Mouse (Mus musculus) intestine, embryonic 15.5 days (tissue): ENCODE measurements around the gene Dnajc24. TPM values are rescaled to one million over a fixed set of nuclear protein-coding genes. Genes with fewer than 3 reads are reported as not detected.

Source experiments
- ATAC-seq: fragments of 200-750 bp; cut with Nextera tagmentation; 2 replicates; pipeline ENCODE4 v1.8.0; 2017; ENCODE audit warnings: moderate TSS enrichment, moderate library complexity
- H3K27ac ChIP-seq: fragments of 300-500 bp; sonication (generic); 2 replicates; pipeline ENCODE4 v1.5.1; 2015; ENCODE audit warnings: mild to moderate bottlenecking, inconsistent platforms
- H3K27me3 ChIP-seq: fragments of 300-500 bp; sonication (generic); replicated peaks from 2 replicates; pipeline ENCODE4 v1.6.1; 2015; ENCODE audit warnings: inconsistent platforms
- H3K36me3 ChIP-seq: fragments of 300-500 bp; sonication (generic); 2 replicates; pipeline ENCODE4 v1.6.1; 2015; ENCODE audit warnings: inconsistent platforms
- H3K4me1 ChIP-seq: fragments of 300-500 bp; sonication (generic); replicated peaks from 2 replicates; pipeline ENCODE4 v1.6.1; 2015; ENCODE audit warnings: inconsistent platforms
- H3K4me2 ChIP-seq: fragments of 300-500 bp; sonication (generic); replicated peaks from 2 replicates; pipeline ENCODE4 v1.6.1; 2015; ENCODE audit warnings: mild to moderate bottlenecking, inconsistent platforms
- H3K4me3 ChIP-seq: fragments of 300-500 bp; sonication (generic); replicated peaks from 2 replicates; pipeline ENCODE4 v1.5.1; 2015; ENCODE audit warnings: inconsistent platforms
- H3K9ac ChIP-seq: fragments of 300-500 bp; sonication (generic); 2 replicates; pipeline ENCODE4 v1.6.1; 2015; ENCODE audit warnings: inconsistent platforms
- H3K9me3 ChIP-seq: fragments of 300-500 bp; sonication (generic); 2 replicates; pipeline ENCODE4 v1.6.1; 2016; ENCODE audit warnings: inconsistent platforms
- WGBS: fragments of 180-500 bp; shearing (Covaris S2); methylation state at CpG from one replicate; pipeline ENCODE4 v1.1.7; 2015; 5-methylcytosine and 5-hydroxymethylcytosine counted together
- polyA plus RNA-seq: library from polyadenylated mRNA; unstranded; fragments of >200 nt; fragmentation: Nextera tagmentation; extraction: Ambion mirVana; gene quantifications from 2 replicates; pipeline ENCODE4 v1.2.1, GENCODE M21; 2015

Dnajc24 gene
- 33.4 and 39.0 TPM in 2 replicates for polyA plus RNA-seq

DNA sequence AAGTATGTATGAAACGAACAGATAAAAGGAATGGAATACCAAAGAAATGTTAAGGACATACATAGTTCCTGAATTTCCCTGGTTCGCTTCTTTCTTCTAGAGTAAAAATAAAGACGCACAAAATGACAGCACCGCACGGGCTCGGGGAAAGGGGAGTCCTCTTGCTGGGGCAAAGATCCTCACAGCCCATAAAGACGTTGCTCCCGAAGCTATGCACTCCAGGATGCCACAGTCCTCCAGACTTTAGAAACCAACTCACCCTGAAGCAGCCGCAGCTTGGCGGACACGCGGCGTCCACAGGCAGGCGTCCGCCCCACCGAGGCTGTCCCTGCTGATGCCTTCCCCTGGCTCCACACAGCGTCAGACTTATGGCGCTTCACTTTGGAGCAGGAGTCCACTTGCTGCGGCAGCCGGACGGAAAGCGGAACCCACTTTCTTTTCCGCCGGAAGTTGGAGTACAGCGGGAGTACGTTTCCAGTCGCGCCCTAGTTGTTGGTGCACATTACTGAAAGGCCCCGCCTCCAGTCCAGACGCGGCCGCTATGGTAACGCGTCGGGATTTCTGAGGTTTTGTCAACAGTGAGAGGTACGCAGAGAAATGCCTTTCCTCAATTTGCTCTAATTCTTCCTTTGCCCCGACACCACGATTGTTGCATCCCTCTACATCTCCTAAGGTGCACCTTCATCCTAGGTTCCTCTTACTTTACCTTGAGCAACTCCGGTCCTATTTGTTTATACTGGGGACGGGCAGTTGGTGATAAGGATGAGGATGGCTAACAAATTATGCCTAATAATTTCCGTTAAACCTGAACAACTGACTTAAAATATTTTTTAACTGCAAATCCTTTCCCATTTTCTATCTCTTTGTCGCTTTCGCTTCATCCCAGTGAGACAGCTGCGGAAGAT lies at the start of gene Dnajc24:
Gene Dnajc24, minus strand, starts transcription at position 715 of the 905 bp plus-strand sequence.
- Histone ChIP-seq H3K27ac (no peak within 1 kb of the TSS), H3K36me3 (no peaks in the 10 kb centered on the region), H3K4me1 (no peaks in the 10 kb centered on the region), H3K4me2 (peak within 1 kb of the TSS; percentile 62), H3K4me3 (peak within 1 kb of the TSS; percentile 66), H3K9me3 (no peaks in the 10 kb centered on the region), H3K27me3 (no peaks in the 10 kb centered on the region), H3K9ac (peak within 1 kb of the TSS; percentile 72)
- peak; percentile 99 for ATAC-seq
- WGBS, result 2% methylated on average over 44 of the region's 44 CpGs

DNA sequence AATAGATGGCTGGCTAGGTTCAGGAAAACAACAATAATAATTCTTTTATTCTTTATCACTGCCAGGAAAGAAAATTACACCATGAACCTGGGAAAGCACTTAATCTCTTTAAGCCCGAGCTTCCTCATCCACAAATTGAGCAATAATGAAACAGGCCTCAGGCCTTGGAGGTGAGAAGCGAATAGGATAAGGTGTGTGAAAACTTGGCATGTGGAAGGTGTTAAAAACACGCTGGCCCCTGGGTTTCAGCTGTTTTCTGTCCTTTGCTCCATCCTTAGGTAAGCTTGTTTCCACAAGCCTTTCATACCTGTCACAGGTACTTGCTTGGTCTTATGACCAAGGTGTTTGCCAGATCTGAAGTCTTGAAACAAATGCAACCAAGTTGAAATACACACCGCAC lies 43.3 kb upstream of the Dnajc24 start:
- H3K27me3 ChIP-seq, result no peaks in the 10 kb centered on the region
- H3K36me3 ChIP-seq, result no peaks in the 10 kb centered on the region
- no peak overlapping the region for H3K4me3 ChIP-seq
- H3K27ac ChIP-seq, result no peak overlapping the region
- ATAC-seq, result no peak
- 80% methylated on average over 4 of the region's 4 CpGs for WGBS
- no peaks in the 10 kb centered on the region for H3K9me3 ChIP-seq
- H3K9ac ChIP-seq, result no peak overlapping the region
- no peaks in the 10 kb centered on the region for H3K4me1 ChIP-seq
- no peak overlapping the region for H3K4me2 ChIP-seq

DNA sequence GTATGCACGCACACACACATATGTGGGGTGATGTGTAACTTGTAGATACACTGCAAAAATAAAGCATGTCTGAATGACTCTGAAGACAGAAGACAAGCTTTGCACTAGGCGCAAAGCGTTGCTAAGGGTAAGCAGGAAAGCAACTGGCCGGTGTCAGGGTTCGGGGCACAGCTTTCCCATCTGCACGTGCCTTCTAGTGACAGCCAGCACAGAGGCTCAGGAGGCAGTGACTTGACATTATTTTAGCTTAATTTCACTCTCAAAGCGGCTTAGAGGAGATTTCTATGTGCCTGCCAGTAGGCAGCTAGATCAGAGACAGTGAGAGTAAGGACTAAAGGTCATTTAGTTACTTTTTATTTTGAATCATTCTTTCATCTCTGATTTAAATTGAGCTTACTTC lies 39.1 kb upstream of the Dnajc24 start:
- Histone ChIP-seq H3K27me3 (no peaks in the 10 kb centered on the region), H3K4me1 (no peaks in the 10 kb centered on the region), H3K36me3 (no peaks in the 10 kb centered on the region), H3K4me2 (no peak overlapping the region), H3K4me3 (no peak overlapping the region), H3K9me3 (no peaks in the 10 kb centered on the region), H3K9ac (no peak overlapping the region), H3K27ac (no peak overlapping the region)
- no peak for ATAC-seq
- WGBS, result 79% methylated on average over 7 of the region's 7 CpGs

- H3K36me3 ChIP-seq, result no peaks in the 10 kb centered on the region
- no peak overlapping the region for H3K4me2 ChIP-seq
- no peak overlapping the region for H3K4me3 ChIP-seq
- no peak overlapping the region for H3K9ac ChIP-seq
- no peaks in the 10 kb centered on the region for H3K9me3 ChIP-seq
- no peaks in the 10 kb centered on the region for H3K27me3 ChIP-seq
- H3K27ac ChIP-seq, result no peak overlapping the region
- 91% methylated on average over 5 of the region's 5 CpGs for WGBS
- H3K4me1 ChIP-seq, result no peaks in the 10 kb centered on the region
- ATAC-seq, result no peak
Observed at GRCm38 (mm10) chr2:106041961-106042360, 38.6 kb upstream of the Dnajc24 start.

- Histone ChIP-seq H3K36me3 (no peaks in the 10 kb centered on the region), H3K27me3 (no peaks in the 10 kb centered on the region), H3K4me3 (no peak overlapping the region), H3K27ac (no peak overlapping the region), H3K4me1 (no peaks in the 10 kb centered on the region), H3K9me3 (no peaks in the 10 kb centered on the region), H3K4me2 (no peak overlapping the region), H3K9ac (no peak overlapping the region)
- ATAC-seq, result no peak
- 72% methylated on average over 4 of the region's 4 CpGs for WGBS
Observed at GRCm38 (mm10) chr2:106038286-106038685, 34.9 kb upstream of the Dnajc24 start.

DNA sequence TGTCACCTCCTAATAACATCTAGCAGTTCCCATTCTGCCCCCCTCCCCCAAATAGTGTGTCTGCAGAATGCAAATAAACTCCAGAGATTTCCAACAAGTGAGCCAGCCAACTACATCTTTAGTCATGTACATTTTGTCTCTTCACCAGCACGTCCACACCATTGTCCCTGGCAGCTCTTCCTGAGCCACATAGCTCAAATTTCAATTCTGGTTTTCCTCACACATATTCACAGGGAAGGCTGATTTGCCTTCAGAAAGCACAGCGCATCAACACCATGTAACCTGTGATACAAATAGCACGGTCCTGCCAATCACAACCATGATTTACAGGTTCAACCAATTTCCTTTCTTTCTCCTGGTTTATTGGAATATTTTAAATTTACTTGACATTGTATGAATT lies 21.5 kb upstream of the Dnajc24 start:
- H3K9ac ChIP-seq, result no peak overlapping the region
- no peaks in the 10 kb centered on the region for H3K9me3 ChIP-seq
- H3K4me2 ChIP-seq, result no peak overlapping the region
- ATAC-seq, result no peak
- no peaks in the 10 kb centered on the region for H3K4me1 ChIP-seq
- no peak overlapping the region for H3K4me3 ChIP-seq
- H3K36me3 ChIP-seq, result no peaks in the 10 kb centered on the region
- H3K27me3 ChIP-seq, result no peaks in the 10 kb centered on the region
- H3K27ac ChIP-seq, result no peak overlapping the region
- 65% methylated on average over 3 of the region's 3 CpGs for WGBS

GRCm38 (mm10) chr2:106008415-106008814 lies 5.1 kb upstream of the Dnajc24 start:
- no peaks in the 10 kb centered on the region for H3K27me3 ChIP-seq
- WGBS, result 80% methylated on average over 2 of the region's 2 CpGs
- H3K9ac ChIP-seq, result no peak overlapping the region

DNA sequence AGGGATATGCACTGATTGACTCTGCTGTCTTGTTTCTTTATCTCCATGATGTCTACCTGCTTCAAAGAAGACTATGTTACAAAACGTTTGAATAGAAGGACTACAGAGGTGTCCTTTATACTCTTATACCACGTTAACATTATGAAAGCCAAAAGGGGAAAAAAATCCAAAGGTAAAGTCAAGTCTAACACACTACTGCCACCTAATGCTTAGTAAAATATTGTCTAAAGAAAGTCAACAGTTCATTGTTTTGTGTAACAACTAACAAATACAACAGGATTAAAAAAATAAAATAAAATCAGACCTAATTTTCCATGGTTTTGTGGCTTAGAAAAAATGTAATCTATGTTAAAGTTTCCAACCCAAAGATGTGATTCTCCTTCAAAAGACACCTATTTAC lies 15.3 kb downstream of the Dnajc24 start:
- ATAC-seq, result no peak
- Histone ChIP-seq H3K9me3 (no peaks in the 10 kb centered on the region), H3K4me3 (no peak overlapping the region), H3K9ac (no peak overlapping the region), H3K4me2 (no peak overlapping the region), H3K27me3 (no peaks in the 10 kb centered on the region), H3K4me1 (no peaks in the 10 kb centered on the region), H3K27ac (no peak overlapping the region), H3K36me3 (no peaks in the 10 kb centered on the region)
- WGBS, result 28% methylated on average over 2 of the region's 2 CpGs

More at GRCm38 (mm10) chr2:106008415-106008814, 5.1 kb upstream of the Dnajc24 start:
- no peaks in the 10 kb centered on the region for H3K36me3 ChIP-seq
- no peaks in the 10 kb centered on the region for H3K4me1 ChIP-seq
- ATAC-seq, result no peak
- no peak overlapping the region for H3K4me3 ChIP-seq
- no peaks in the 10 kb centered on the region for H3K9me3 ChIP-seq
- H3K4me2 ChIP-seq, result no peak overlapping the region
- H3K27ac ChIP-seq, result no peak overlapping the region

GRCm38 (mm10) chr2:105987131-105987530 lies 16.2 kb downstream of the Dnajc24 start:
- no peaks in the 10 kb centered on the region for H3K27me3 ChIP-seq
- WGBS, result 54% methylated on average over 1 of the region's 1 CpGs
- H3K9me3 ChIP-seq, result no peaks in the 10 kb centered on the region
- no peak overlapping the region for H3K9ac ChIP-seq
- H3K27ac ChIP-seq, result no peak overlapping the region
- no peak overlapping the region for H3K4me2 ChIP-seq
- no peak for ATAC-seq
- no peaks in the 10 kb centered on the region for H3K4me1 ChIP-seq
- no peaks in the 10 kb centered on the region for H3K36me3 ChIP-seq
- no peak overlapping the region for H3K4me3 ChIP-seq

DNA sequence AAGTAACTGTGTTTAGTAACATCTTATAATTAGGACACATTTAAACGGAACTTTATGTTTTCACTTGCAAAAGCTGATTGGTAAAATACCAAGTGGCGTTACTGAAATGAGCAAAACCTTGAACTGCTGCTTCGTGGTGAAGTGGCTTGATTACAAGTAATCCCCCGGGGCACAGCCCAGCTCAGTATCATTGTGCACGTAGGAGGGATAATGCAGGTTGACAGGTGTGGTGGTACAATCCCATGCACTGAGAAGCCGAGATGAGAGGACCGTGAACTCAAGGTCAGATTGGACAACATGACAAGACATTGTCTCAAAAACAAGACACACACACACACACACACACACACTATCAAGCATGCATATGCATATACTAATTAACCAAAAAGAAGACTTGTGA lies 18.1 kb downstream of the Dnajc24 start:
- no peaks in the 10 kb centered on the region for H3K4me1 ChIP-seq
- no peak overlapping the region for H3K9ac ChIP-seq
- no peaks in the 10 kb centered on the region for H3K36me3 ChIP-seq
- ATAC-seq, result no peak
- H3K27me3 ChIP-seq, result no peaks in the 10 kb centered on the region
- no peak overlapping the region for H3K4me3 ChIP-seq
- no peaks in the 10 kb centered on the region for H3K9me3 ChIP-seq
- WGBS, result 93% methylated on average over 7 of the region's 7 CpGs
- no peak overlapping the region for H3K27ac ChIP-seq
- no peak overlapping the region for H3K4me2 ChIP-seq

GRCm38 (mm10) chr2:105978065-105978464 lies 25.3 kb downstream of the Dnajc24 start:
- Histone ChIP-seq H3K9ac (no peak overlapping the region), H3K4me1 (no peaks in the 10 kb centered on the region), H3K9me3 (no peaks in the 10 kb centered on the region), H3K4me2 (no peak overlapping the region), H3K27me3 (no peaks in the 10 kb centered on the region), H3K27ac (no peak overlapping the region), H3K36me3 (no peaks in the 10 kb centered on the region), H3K4me3 (no peak overlapping the region)
- WGBS, result 96% methylated on average over 2 of the region's 2 CpGs
- ATAC-seq, result no peak

DNA sequence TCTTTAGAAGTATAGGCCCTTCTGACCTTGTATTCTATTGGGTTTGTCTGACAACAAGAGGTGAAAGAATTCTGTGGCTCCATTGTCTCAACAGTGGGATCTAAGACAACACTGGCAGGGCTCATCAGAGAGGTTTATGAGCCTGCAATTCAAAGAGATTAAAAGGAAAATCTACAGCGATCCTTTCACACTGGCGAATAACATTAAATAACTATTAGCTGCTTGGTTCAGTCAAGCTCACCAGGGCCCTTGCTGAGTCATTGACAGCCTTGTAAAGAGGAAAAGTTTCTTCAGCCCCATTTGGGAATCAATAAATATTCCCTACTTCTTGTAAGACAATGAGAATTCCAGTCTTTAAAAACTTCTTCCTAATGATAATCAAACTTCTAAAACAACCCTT lies 29.4 kb downstream of the Dnajc24 start:
- no peak for ATAC-seq
- WGBS, result 13% methylated on average over 2 of the region's 2 CpGs

GRCm38 (mm10) chr2:105963447-105963846 lies 39.9 kb downstream of the Dnajc24 start:
- Histone ChIP-seq H3K4me2 (no peak overlapping the region), H3K9me3 (no peaks in the 10 kb centered on the region), H3K9ac (no peak overlapping the region), H3K27me3 (no peaks in the 10 kb centered on the region), H3K4me3 (no peak overlapping the region), H3K4me1 (no peaks in the 10 kb centered on the region), H3K36me3 (0 out of 2 replicates have a peak, but pooled peaks cover 2% of the 10 kb centered on the region), H3K27ac (no peak overlapping the region)
- ATAC-seq, result no peak
- 78% methylated on average over 1 of the region's 1 CpGs for WGBS

More for the DNA sequence above, 29.4 kb downstream of the Dnajc24 start:
- Histone ChIP-seq H3K9me3 (no peaks in the 10 kb centered on the region), H3K4me1 (no peaks in the 10 kb centered on the region), H3K4me3 (no peak overlapping the region), H3K4me2 (no peak overlapping the region), H3K36me3 (0 out of 2 replicates have a peak, but pooled peaks cover 3% of the 10 kb centered on the region), H3K27ac (no peak overlapping the region), H3K9ac (no peak overlapping the region), H3K27me3 (no peaks in the 10 kb centered on the region)
